Mouse (Mus musculus) embryonic stem cell, embryonic (primary cell): ENCODE measurements around the gene Olfr324.

ENCODE experiments used
- CTCF ChIA-PET, 4 experiments: fragments of 300-600 bp in 2 of 4; fragments of 350-600 bp in 2 of 4; sonication (Branson Sonifier 250); formaldehyde crosslinking; loops; one replicate each; lab custom pipeline; 2022; ENCODE audit warnings: inconsistent platforms in 2 of 4; lab: Charles Lee
- POLR2A ChIA-PET, 4 experiments: fragments of 300-600 bp in 2 of 4; fragments of 350-600 bp in 2 of 4; sonication (Branson Sonifier 250); formaldehyde crosslinking; loops; one replicate each; lab custom pipeline; 2022; ENCODE audit warnings: antibody characterized with exemption in 4 of 4, inconsistent platforms in 1 of 4; lab: Charles Lee

Olfr324 gene

DNA sequence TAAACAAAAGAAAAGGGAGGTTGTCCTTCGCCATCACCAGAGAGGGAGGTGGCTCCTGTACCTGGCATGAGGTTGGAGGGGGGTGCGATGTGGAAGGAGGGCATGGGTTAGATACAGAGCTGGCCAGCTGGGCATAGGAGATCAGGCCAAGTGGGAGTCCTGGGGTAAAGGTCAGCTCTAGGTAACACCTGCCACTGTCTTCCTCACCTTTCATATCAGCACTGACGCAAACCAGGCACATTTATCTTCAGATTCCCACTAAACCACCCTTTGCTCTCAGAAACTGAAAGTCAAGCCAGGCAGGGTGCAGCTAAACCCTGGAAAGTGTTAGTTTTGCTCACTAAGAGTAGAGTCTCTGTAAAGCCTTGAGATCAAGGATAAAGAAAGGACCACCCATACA lies 23.5 kb downstream of the Olfr324 start:
- CTCF ChIA-PET, result no interaction called here
- POLR2A ChIA-PET, result no interaction called here

DNA sequence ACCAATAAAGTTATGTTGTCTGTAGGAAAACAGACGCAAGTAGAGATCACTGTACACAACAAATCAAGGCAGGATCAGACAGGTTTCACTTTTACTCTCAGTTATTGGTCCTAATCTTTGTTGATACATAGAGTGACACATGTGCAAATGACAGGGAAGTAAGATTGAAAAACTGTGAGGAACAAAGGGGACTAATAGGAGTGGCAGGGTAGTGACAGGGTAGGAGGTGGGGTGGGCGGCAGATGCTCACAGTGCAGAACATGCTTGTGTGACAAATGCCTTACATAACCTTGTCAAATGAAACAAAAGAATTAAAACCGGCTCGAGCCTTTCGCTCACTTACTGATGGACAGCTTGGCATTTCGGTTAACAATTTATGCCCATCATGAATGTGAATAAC lies 23.9 kb downstream of the Olfr324 start:
- ChIA-PET POLR2A (no interaction called here), CTCF (interaction anchor here in 1 of 4 experiments (0.7 kb wide), 1 partner anchor 270 kb away, joined by 3 read pairs; no protein-coding TSS in a partner anchor)

- ChIA-PET CTCF (no interaction called here), POLR2A (no interaction called here)
Observed at GRCm38 (mm10) chr11:58626146-58626545, 31.2 kb downstream of the Olfr324 start.

DNA sequence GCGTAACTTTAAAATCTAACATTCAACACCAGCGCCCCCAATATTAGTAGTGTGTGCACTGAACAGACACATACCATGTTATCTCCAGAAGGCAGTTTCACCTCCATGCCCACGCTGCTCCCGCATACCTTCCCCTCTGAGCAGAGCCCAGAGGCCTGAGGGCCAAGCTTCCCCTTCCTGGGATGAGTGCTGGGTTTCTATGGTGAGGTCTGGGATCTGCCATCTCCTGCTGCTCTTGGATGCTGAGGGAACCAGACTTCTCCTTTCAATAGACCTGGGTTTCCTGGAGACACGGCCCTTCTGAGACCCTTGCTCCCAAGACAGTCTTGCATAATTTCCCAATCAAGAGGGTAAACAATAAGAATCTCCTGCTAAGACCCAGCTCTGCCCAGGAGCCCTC lies 35.5 kb downstream of the Olfr324 start, which contains the start of gene Olfr323:
Olfr323 (minus strand) TSS at position 101 of the 400 bp plus-strand sequence.
- POLR2A ChIA-PET, result no interaction called here
- CTCF ChIA-PET, result no interaction called here

- CTCF ChIA-PET, result interaction anchor here in 3 of 4 experiments (0.6 to 1.1 kb wide), 5 partner anchors 10 to 410 kb away, joined by 3 to 17 read pairs (median 4); partner anchors contain the start of genes Sh3bp5l (in 1 of the 3) and Zfp672 (in 1 of the 3)
- POLR2A ChIA-PET, result interaction anchor here in 1 of 4 experiments (0.7 kb wide), 1 partner anchor 305 kb away, joined by 3 read pairs; the partner anchor contains the start of gene Zfp672
Observed at GRCm38 (mm10) chr11:58634878-58635277, 40.0 kb downstream of the Olfr324 start.

DNA sequence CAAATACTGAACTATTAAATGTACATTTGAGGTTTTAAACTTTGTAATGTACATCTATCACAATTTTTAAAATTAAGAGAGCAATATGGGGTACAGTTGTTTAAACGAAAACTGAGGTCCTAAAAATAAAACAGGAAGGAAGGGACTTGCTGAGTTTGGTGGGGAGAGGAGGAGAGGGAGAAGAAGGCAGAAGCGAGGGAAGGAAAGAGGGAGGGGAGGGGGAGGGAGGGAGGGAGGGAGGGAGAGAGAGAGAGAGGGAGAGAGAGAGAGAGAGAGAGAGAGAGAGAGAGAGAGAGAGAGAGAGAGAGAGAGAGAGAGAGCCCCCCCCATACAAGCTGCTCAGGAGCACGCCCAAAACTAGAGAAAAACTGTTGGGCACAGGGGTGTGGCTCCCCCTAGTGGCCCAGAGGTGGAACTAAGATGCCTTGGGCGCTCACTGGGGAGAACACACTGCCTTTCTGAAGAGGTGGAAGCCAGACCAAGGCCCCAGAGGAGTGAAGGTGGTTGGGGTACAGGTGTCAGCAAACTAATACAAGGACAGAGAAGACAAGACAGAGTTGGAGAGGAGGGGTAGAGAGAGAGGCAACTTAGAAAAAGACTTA lies 41.6 kb downstream of the Olfr324 start:
- CTCF ChIA-PET, result interaction anchor here (0.5 to 2.3 kb wide), 14 partner anchors 9 to 458 kb away, joined by 3 to 13 read pairs (median 4); partner anchors contain the start of gene 2210407C18Rik (in 1 of the 4)
- POLR2A ChIA-PET, result no interaction called here

GRCm38 (mm10) chr11:58638176-58638701 lies 43.3 kb downstream of the Olfr324 start:
- CTCF ChIA-PET, result interaction anchor here in 2 of 4 experiments (0.8 to 2.3 kb wide), 3 partner anchors 286 to 336 kb away, joined by 3 to 13 read pairs (median 4); no protein-coding TSS in a partner anchor

DNA sequence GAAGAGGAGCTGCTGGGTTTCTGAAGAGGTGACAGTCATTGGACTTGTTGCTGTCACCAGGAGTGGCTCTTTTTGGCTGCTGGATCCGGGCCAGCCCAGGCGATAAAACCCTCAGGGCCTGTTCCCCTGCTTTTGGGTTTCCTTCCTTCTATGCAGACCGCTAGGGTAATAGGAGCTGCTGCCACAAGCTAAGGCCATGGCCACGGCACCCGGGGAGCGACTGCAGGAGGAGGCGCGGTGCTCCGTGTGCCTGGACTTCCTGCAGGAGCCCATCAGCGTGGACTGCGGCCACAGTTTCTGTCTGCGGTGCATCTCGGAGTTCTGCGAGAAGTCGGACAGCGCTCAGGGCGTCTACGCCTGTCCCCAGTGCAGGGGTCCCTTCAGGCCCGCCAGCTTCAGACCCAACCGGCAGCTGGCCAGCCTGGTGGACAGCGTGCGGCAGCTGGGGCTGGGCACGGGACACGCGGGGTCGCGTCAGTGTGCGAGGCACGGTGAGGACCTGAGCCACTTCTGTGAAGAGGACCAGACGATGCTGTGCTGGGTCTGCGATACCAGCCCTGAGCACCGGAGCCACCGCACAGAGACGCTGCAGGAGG lies 45.5 kb downstream of the Olfr324 start, which contains the start of gene Trim58:
Trim58 (plus strand) TSS at position 194 of the 596 bp plus-strand sequence.
- POLR2A ChIA-PET, result interaction anchor here (0.5 to 1.2 kb wide), 5 partner anchors 8 to 437 kb away, joined by 3 to 4 read pairs (median 3); no protein-coding TSS in a partner anchor
- CTCF ChIA-PET, result interaction anchor here in 3 of 4 experiments (0.6 to 2.3 kb wide), 6 partner anchors 248 to 454 kb away, joined by 3 to 7 read pairs (median 4); no protein-coding TSS in a partner anchor

More at GRCm38 (mm10) chr11:58638176-58638701, 43.3 kb downstream of the Olfr324 start:
- POLR2A ChIA-PET, result interaction anchor here in 1 of 4 experiments (0.7 kb wide), 1 partner anchor 665 kb away, joined by 5 read pairs; no protein-coding TSS in a partner anchor

DNA sequence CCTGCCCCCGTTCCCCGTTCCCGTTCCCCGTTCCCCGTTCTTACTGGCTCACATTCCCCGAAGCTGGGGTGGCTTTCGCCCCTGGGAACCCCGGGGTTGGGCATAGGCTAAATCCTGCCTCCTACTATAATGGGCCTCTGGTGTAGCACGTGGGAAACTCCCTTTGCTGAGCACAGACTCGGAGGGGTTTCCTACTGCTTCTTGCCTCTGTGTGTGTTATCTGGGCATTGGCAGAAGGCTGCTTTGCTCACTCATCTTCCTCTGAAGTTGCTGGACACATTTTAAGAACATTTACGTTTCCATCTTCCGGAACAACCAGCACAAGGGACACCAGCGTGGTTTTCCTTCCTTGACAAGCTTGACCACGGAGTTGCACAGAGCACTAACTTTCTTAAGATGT lies 46.1 kb downstream of the Olfr324 start:
- ChIA-PET CTCF (interaction anchor here in 3 of 4 experiments (0.7 to 2.3 kb wide), 3 partner anchors 248 to 288 kb away, joined by 3 to 7 read pairs (median 4); no protein-coding TSS in a partner anchor), POLR2A (no interaction called here)

DNA sequence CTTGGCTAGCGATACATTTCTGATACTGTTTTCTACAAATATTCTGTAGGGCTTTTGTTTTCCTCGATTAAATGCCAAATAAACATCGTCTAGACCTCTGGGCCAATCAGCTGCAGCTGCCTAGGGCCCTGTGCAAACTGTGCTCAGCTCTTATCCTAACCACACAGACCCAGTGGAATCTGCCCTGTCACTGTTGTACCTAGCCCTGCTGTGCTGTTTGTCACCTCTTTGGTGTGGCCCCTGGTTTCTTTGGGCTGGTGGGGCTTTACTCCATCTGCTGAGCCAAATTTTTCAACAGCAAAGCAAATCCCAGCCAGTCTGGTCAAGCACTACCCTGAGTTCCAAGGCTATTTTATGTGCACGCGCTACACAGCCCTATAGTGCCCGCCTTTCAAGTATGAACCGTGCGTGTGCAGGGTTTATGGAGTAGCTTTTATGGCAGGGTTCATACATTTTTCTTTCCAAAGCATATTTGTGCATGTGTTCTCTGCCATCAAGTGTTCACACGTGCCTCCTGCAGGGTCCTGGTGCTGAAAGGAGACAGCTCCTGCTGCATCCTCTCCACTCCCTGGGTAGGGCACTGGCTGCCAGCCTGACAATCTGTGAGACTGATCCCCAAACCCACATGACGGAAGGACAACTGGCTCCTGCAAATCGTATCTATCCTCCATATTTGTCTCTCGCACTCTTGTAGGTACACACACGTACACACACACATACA lies 46.9 kb downstream of the Olfr324 start:
- ChIA-PET POLR2A (no interaction called here), CTCF (interaction anchor here in 1 of 4 experiments (1.1 kb wide), 1 partner anchor 289 kb away, joined by 3 read pairs; no protein-coding TSS in a partner anchor)

- POLR2A ChIA-PET, result no interaction called here
- CTCF ChIA-PET, result interaction anchor here in 1 of 4 experiments (2.1 kb wide), 1 partner anchor 291 kb away, joined by 5 read pairs; no protein-coding TSS in a partner anchor
Observed at GRCm38 (mm10) chr11:58643350-58643749, 48.4 kb downstream of the Olfr324 start.
